Mouse (Mus musculus) cortical plate, adult 2 months (tissue): Measurements from ENCODE around the gene Wnt5a.

Source experiments
- CTCF ChIP-seq: fragments of 200-500 bp; IDR thresholded peaks from 2 replicates; pipeline ENCODE4 v1.5.1; 2011; ENCODE audit warnings: mild to moderate bottlenecking, control low read depth, low read length; ENCODE audit not compliant: insufficient read depth; ENCODE audit errors: extremely low read depth
- POLR2A ChIP-seq: fragments of 200-500 bp; IDR thresholded peaks from 2 replicates; pipeline ENCODE4 v1.6.1; 2011; ENCODE audit warnings: mild to moderate bottlenecking, low read length, control low read depth; ENCODE audit not compliant: insufficient read depth; ENCODE audit errors: extremely low read depth

DNA sequence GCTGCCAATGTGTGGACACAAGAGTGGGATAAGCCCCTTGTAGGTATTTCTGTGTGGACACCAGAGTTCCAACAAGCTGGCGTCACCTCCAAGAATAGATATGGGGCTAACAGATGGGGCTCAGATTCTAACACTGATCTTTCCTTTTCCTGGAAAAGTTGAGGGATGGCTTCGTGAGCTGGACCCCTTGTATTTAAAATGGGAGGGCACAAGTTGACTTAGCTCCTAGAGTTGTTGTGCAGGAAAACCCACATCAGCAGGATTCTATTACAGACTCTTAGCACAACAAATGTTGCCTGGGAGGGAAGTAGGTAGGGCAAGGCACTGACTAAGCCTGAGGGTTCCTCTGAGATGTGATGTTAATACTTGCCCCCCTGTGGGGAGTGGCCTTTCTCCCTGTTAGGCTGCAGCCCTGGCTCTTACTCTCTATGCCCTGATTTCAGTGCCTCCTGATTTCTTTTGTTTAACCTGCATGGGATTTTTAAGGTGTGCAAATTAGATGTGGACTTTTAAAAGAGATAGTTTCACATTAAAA, 23.7 kb downstream of the Wnt5a start:
- no peak for TF ChIP-seq CTCF
- no peak for TF ChIP-seq POLR2A
